Comparison of ENCODE assay signal across 23 mouse cellular contexts in the genomic region with DNA sequence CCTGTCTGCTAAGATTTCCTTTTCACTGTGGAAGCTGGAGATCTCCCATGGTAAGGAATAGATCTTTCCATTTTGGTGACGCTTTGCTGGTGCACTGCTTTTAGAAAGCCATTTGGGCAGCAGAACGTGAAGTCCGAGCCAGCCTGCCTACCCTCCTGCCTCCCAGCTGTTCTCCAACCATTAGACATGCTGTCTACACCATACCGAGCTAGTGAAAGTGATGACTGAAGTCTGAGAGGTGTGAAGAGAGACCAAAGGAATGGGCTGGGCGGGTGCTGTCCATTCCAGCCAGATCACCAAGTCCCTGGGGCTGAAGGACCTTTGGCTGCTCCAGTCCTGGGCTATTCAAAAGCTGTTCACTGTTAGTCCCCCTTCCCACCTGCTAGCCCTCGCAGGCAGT.
A peak's percentile ranks its signal among the peaks of the same experiment; 100 is the strongest.
DNase-seq lines count a peak whose midpoint lies in the region; ATAC-seq and TF ChIP-seq lines count a peak whose summit lies in the region.
"Had no signal": no experiment of that assay in that cellular context is flagged by ENCODE, and none has a peak within 500 bp of the region (broad histone marks: within the 10 kb centered on the region; RNA-seq: fewer than 3 reads in every experiment).

No protein-coding gene starts in this region.

- H3K4me3 ChIP-seq in heart, embryonic 15.5 days, result no peak overlapping the region
- no peak overlapping the region for H3K4me3 ChIP-seq in heart, embryonic 12.5 days
- no peak overlapping the region for H3K4me3 ChIP-seq in myocyte
- H3K4me3 ChIP-seq in forebrain, embryonic 11.5 days (ENCODE audit: low read depth, low read length), result no peak overlapping the region
- H3K4me3 ChIP-seq: embryonic facial prominence, embryonic 15.5 days; erythroblast, embryonic 14.5 days; forebrain, embryonic 10.5 days; forebrain, embryonic 15.5 days; hindbrain, embryonic 15.5 days; kidney, embryonic 15.5 days had no signal

- peak; percentile 39; the same call in 1 of the 2 replicates for ATAC-seq in heart, embryonic 15.5 days (replicated peaks; ENCODE audit: insufficient number of reproducible peaks, insufficient read depth, low FRiP score, low read depth)
- ATAC-seq in heart, embryonic 12.5 days (ENCODE audit: insufficient number of reproducible peaks, low FRiP score), result no peak
- ATAC-seq in forebrain, embryonic 11.5 days (replicated peaks; ENCODE audit: low FRiP score), result no peak
- ATAC-seq: forebrain, embryonic 15.5 days; intestine, embryonic 16.5 days had no signal

- H3K27ac ChIP-seq in heart, embryonic 15.5 days, result no peak overlapping the region
- no peak overlapping the region for H3K27ac ChIP-seq in heart, embryonic 12.5 days (ENCODE audit: poor library complexity, severe bottlenecking)
- H3K27ac ChIP-seq in forebrain, embryonic 11.5 days (ENCODE audit: low read depth, low read length), result no peak overlapping the region
- H3K27ac ChIP-seq: embryonic facial prominence, embryonic 15.5 days; forebrain, embryonic 10.5 days; forebrain, embryonic 15.5 days; hindbrain, embryonic 15.5 days; kidney, embryonic 15.5 days had no signal

- no peak overlapping the region for H3K4me2 ChIP-seq in heart, embryonic 15.5 days
- H3K4me2 ChIP-seq in heart, embryonic 12.5 days, result no peak overlapping the region
- H3K4me2 ChIP-seq in myocyte (ENCODE audit: low read depth), result no peak overlapping the region
- H3K4me2 ChIP-seq in forebrain, embryonic 11.5 days (ENCODE audit: low read depth, low read length, severe bottlenecking), result no peak overlapping the region
- H3K4me2 ChIP-seq: embryonic facial prominence, embryonic 15.5 days; forebrain, embryonic 15.5 days; hindbrain, embryonic 15.5 days; kidney, embryonic 15.5 days had no signal

- no peak overlapping the region for H3K9ac ChIP-seq in heart, embryonic 15.5 days
- H3K9ac ChIP-seq in heart, embryonic 12.5 days, result no peak overlapping the region
- H3K9ac ChIP-seq in forebrain, embryonic 11.5 days (ENCODE audit: low read length), result no peak overlapping the region
- H3K9ac ChIP-seq: embryonic facial prominence, embryonic 15.5 days; forebrain, embryonic 15.5 days; hindbrain, embryonic 15.5 days; kidney, embryonic 15.5 days had no signal

- no peak for TF ChIP-seq POLR2A in myocyte (IDR thresholded peaks at IDR 0.05; ENCODE audit: insufficient read length, low read depth)

- peak; percentile 4 for DNase-seq in embryo, embryonic 11 days
- no peak for DNase-seq in embryo, embryonic 10.5 days (ENCODE audit: low spot score)
- DNase-seq in gastrocnemius, postnatal 10 days, result peak; percentile 11
- DNase-seq in gastrocnemius, adult 18-20 months (ENCODE audit: low spot score), result no peak
- no peak for DNase-seq in forebrain, embryonic 11.5 days (ENCODE audit: low spot score)
- DNase-seq: adrenal gland, postnatal 10 days; cerebellum, adult 11-12 months; cerebellum, adult 9-11 months; cerebellum, postnatal 36 days; gastrocnemius, postnatal 36 days; heart, adult 18-20 months; heart, postnatal 14 days; kidney, adult 2 months had no signal

- 34% methylated on average over 6 of the region's 6 CpGs for WGBS in heart, embryonic 15.5 days
- 22% methylated on average over 6 of the region's 6 CpGs for WGBS in heart, embryonic 12.5 days
- WGBS in forebrain, embryonic 11.5 days, result 81% methylated on average over 6 of the region's 6 CpGs

- H3K4me1 ChIP-seq in heart, embryonic 15.5 days (replicated peaks), result no peaks in the 10 kb centered on the region
- H3K4me1 ChIP-seq in heart, embryonic 12.5 days (replicated peaks), result 0 out of 2 replicates have a peak, but pooled peaks cover 5% of the 10 kb centered on the region
- no peaks in the 10 kb centered on the region for H3K4me1 ChIP-seq in forebrain, embryonic 11.5 days (replicated peaks; ENCODE audit: control insufficient read depth, insufficient read depth, low read length)
- H3K4me1 ChIP-seq: embryonic facial prominence, embryonic 15.5 days; forebrain, embryonic 10.5 days; forebrain, embryonic 15.5 days; hindbrain, embryonic 15.5 days had no signal

- H3ac ChIP-seq in myocyte (ENCODE audit: control insufficient read depth, insufficient read length), result no peak overlapping the region

- H3K36me3 ChIP-seq in heart, embryonic 15.5 days, result no peaks in the 10 kb centered on the region
- H3K36me3 ChIP-seq in heart, embryonic 12.5 days, result no peaks in the 10 kb centered on the region
- H3K36me3 ChIP-seq in myocyte (ENCODE audit: control insufficient read depth, insufficient read depth), result no peaks in the 10 kb centered on the region
- H3K36me3 ChIP-seq in forebrain, embryonic 11.5 days (ENCODE audit: control insufficient read depth, insufficient read depth, low read length), result no peaks in the 10 kb centered on the region
- H3K36me3 ChIP-seq: embryonic facial prominence, embryonic 15.5 days; forebrain, embryonic 10.5 days; forebrain, embryonic 15.5 days; hindbrain, embryonic 15.5 days; kidney, embryonic 15.5 days had no signal

- no peaks in the 10 kb centered on the region for H3K9me3 ChIP-seq in heart, embryonic 15.5 days (replicated peaks)
- H3K9me3 ChIP-seq in heart, embryonic 12.5 days (replicated peaks), result no peaks in the 10 kb centered on the region
- no peaks in the 10 kb centered on the region for H3K9me3 ChIP-seq in forebrain, embryonic 11.5 days (ENCODE audit: control insufficient read depth, low read length)
- H3K9me3 ChIP-seq: embryonic facial prominence, embryonic 15.5 days; forebrain, embryonic 10.5 days; forebrain, embryonic 15.5 days; hindbrain, embryonic 15.5 days; kidney, embryonic 15.5 days had no signal

- no peaks in the 10 kb centered on the region for H3K27me3 ChIP-seq in heart, embryonic 15.5 days
- H3K27me3 ChIP-seq in heart, embryonic 12.5 days (replicated peaks), result no peaks in the 10 kb centered on the region
- H3K27me3 ChIP-seq in myocyte (ENCODE audit: control insufficient read depth, insufficient read depth, insufficient read length), result no peaks in the 10 kb centered on the region
- H3K27me3 ChIP-seq in forebrain, embryonic 11.5 days (ENCODE audit: control insufficient read depth, insufficient read depth, low read length), result no peaks in the 10 kb centered on the region
- H3K27me3 ChIP-seq: embryonic facial prominence, embryonic 15.5 days; forebrain, embryonic 15.5 days; hindbrain, embryonic 15.5 days; kidney, embryonic 15.5 days had no signal

- no peaks in the 10 kb centered on the region for H3K79me2 ChIP-seq in myocyte (ENCODE audit: control insufficient read depth, insufficient read depth)

TF ChIP-seq in myocyte, 11 proteins besides CTCF, POLR2A, EP300 and RAD21:
- TF ChIP-seq MAX (IDR thresholded peaks at IDR 0.05; ENCODE audit: low read depth) (no peak), TCF12 (IDR thresholded peaks at IDR 0.05; ENCODE audit: insufficient read depth, poor library complexity, severe bottlenecking) (peak; percentile 30), CEBPB (IDR thresholded peaks at IDR 0.05; ENCODE audit: insufficient read depth, poor library complexity, severe bottlenecking) (no peak), MYOD1 (IDR thresholded peaks at IDR 0.05; ENCODE audit: control insufficient read depth in 1 of 3, insufficient read length in 2 of 3, low read depth in 2 of 3) (peak; percentile 46 to 87 (median 55)), MYOG (IDR thresholded peaks at IDR 0.05; ENCODE audit: control insufficient read depth in 1 of 3, insufficient read depth in 1 of 3, insufficient read length in 2 of 3, low read depth in 2 of 3) (peak; percentile 10 to 65 (median 60)), POLR2AphosphoS2 (IDR thresholded peaks at IDR 0.05; ENCODE audit: insufficient read length, low read depth) (no peak), E2F4 (IDR thresholded peaks at IDR 0.05; ENCODE audit: insufficient read depth) (no peak), USF1 (IDR thresholded peaks at IDR 0.05; ENCODE audit: low read depth) (no peak), SRF (IDR thresholded peaks at IDR 0.05; ENCODE audit: control insufficient read depth, insufficient read length, low read depth) (no peak), REST (IDR thresholded peaks at IDR 0.05; ENCODE audit: insufficient read depth, insufficient read length) (no peak), TCF3 (IDR thresholded peaks at IDR 0.05; ENCODE audit: insufficient read length, low read depth) (no peak)

Comparison
In these comparisons a context has a peak if more than half of its experiments do, and no peak if none do; other contexts are left out.
1. DNase-seq: peak in embryo, embryonic 11 days (single experiment) and gastrocnemius, postnatal 10 days (single experiment); none in embryo, embryonic 10.5 days (single experiment), gastrocnemius, adult 18-20 months (single experiment) and forebrain, embryonic 11.5 days (single experiment).